Mouse (Mus musculus): Measurements from ENCODE around the gene Cpeb4. TPM values are rescaled to one million over a fixed set of nuclear protein-coding genes. Genes with fewer than 3 reads are reported as not detected.
"Not testable (repeated sequence)": the region's sequence is repeated elsewhere in the genome, so short reads cannot be mapped to it uniquely, and the experiment has no call there.

The Cpeb4 gene
- polyA plus RNA-seq, 1 experiment from 2014 or later: 8.4 TPM

GRCm38 (mm10) chr11:31842171-31842959, 29.6 kb upstream of the Cpeb4 start:
- H3K4me2 ChIP-seq (ENCODE audit: low read depth, low read length): no peak overlapping the region
- ATAC-seq (ENCODE audit: low read depth): no peak
- H3K27me3 ChIP-seq (replicated peaks; ENCODE audit: control insufficient read depth, insufficient read depth, low read length): no peaks in the 10 kb centered on the region
- no peak overlapping the region for H3K9ac ChIP-seq (ENCODE audit: low read depth, low read length)
- 76% methylated on average over 5 of the region's 5 CpGs for WGBS
- no peak for DNase-seq (ENCODE audit: low spot score)
- no peaks in the 10 kb centered on the region for H3K36me3 ChIP-seq (ENCODE audit: control insufficient read depth, insufficient read depth, low read length)
- no peaks in the 10 kb centered on the region for H3K9me3 ChIP-seq (ENCODE audit: control insufficient read depth, low read length)
- no peak overlapping the region for H3K27ac ChIP-seq (replicated peaks; ENCODE audit: low read depth, low read length)
- H3K4me3 ChIP-seq (ENCODE audit: low read depth, low read length): no peak overlapping the region
- H3K4me1 ChIP-seq (ENCODE audit: control insufficient read depth, insufficient read depth, low read length): 0 out of 2 replicates have a peak, but pooled peaks cover 6% of the 10 kb centered on the region

GRCm38 (mm10) chr11:31843177-31843833, 28.7 kb upstream of the Cpeb4 start:
- ATAC-seq (ENCODE audit: low read depth): no peak
- H3K4me1 ChIP-seq (ENCODE audit: control insufficient read depth, insufficient read depth, low read length): 0 out of 2 replicates have a peak, but pooled peaks cover 4% of the 10 kb centered on the region
- no peaks in the 10 kb centered on the region for H3K9me3 ChIP-seq (ENCODE audit: control insufficient read depth, low read length)
- no peak for DNase-seq (ENCODE audit: low spot score)
- no peak overlapping the region for H3K4me2 ChIP-seq (ENCODE audit: low read depth, low read length)
- H3K27me3 ChIP-seq (replicated peaks; ENCODE audit: control insufficient read depth, insufficient read depth, low read length): no peaks in the 10 kb centered on the region
- WGBS: 79% methylated on average over 7 of the region's 7 CpGs
- H3K36me3 ChIP-seq (ENCODE audit: control insufficient read depth, insufficient read depth, low read length): no peaks in the 10 kb centered on the region
- no peak overlapping the region for H3K4me3 ChIP-seq (ENCODE audit: low read depth, low read length)
- no peak overlapping the region for H3K9ac ChIP-seq (ENCODE audit: low read depth, low read length)
- no peak overlapping the region for H3K27ac ChIP-seq (replicated peaks; ENCODE audit: low read depth, low read length)

GRCm38 (mm10) chr11:31843834-31844188, 28.2 kb upstream of the Cpeb4 start:
- no peaks in the 10 kb centered on the region for H3K9me3 ChIP-seq (ENCODE audit: control insufficient read depth, low read length)
- no peaks in the 10 kb centered on the region for H3K4me1 ChIP-seq (ENCODE audit: control insufficient read depth, insufficient read depth, low read length)
- H3K27ac ChIP-seq (replicated peaks; ENCODE audit: low read depth, low read length): no peak overlapping the region
- no peak overlapping the region for H3K4me3 ChIP-seq (ENCODE audit: low read depth, low read length)
- no peak for DNase-seq (ENCODE audit: low spot score)
- no peaks in the 10 kb centered on the region for H3K36me3 ChIP-seq (ENCODE audit: control insufficient read depth, insufficient read depth, low read length)
- no peak overlapping the region for H3K9ac ChIP-seq (ENCODE audit: low read depth, low read length)
- H3K27me3 ChIP-seq (replicated peaks; ENCODE audit: control insufficient read depth, insufficient read depth, low read length): no peaks in the 10 kb centered on the region
- no peak for ATAC-seq (ENCODE audit: low read depth)
- no peak overlapping the region for H3K4me2 ChIP-seq (ENCODE audit: low read depth, low read length)
- 80% methylated on average over 5 of the region's 5 CpGs for WGBS

- H3K27me3 ChIP-seq (replicated peaks; ENCODE audit: control insufficient read depth, insufficient read depth, low read length); H3K4me2 ChIP-seq (ENCODE audit: low read depth, low read length); ATAC-seq (ENCODE audit: low read depth); H3K4me3 ChIP-seq (ENCODE audit: low read depth, low read length); H3K9ac ChIP-seq (ENCODE audit: low read depth, low read length); H3K36me3 ChIP-seq (ENCODE audit: control insufficient read depth, insufficient read depth, low read length); H3K9me3 ChIP-seq (ENCODE audit: control insufficient read depth, low read length); DNase-seq (ENCODE audit: low spot score); H3K4me1 ChIP-seq (ENCODE audit: control insufficient read depth, insufficient read depth, low read length); H3K27ac ChIP-seq (replicated peaks; ENCODE audit: low read depth, low read length): not testable (repeated sequence)
- WGBS: 95% methylated on average over 1 of the region's 1 CpGs
These were observed 26.9 kb upstream of the Cpeb4 start for GRCm38 (mm10) chr11:31845111-31845510.

- WGBS: 60% methylated on average over 9 of the region's 9 CpGs
- Histone ChIP-seq H3K9me3 (ENCODE audit: control insufficient read depth, low read length) (no peaks in the 10 kb centered on the region), H3K4me2 (ENCODE audit: low read depth, low read length) (no peak overlapping the region), H3K4me3 (ENCODE audit: low read depth, low read length) (no peak overlapping the region), H3K36me3 (ENCODE audit: control insufficient read depth, insufficient read depth, low read length) (no peaks in the 10 kb centered on the region), H3K4me1 (ENCODE audit: control insufficient read depth, insufficient read depth, low read length) (no peaks in the 10 kb centered on the region; the same call in 1 of the 2 replicates), H3K27ac (replicated peaks; ENCODE audit: low read depth, low read length) (no peak overlapping the region), H3K27me3 (replicated peaks; ENCODE audit: control insufficient read depth, insufficient read depth, low read length) (no peaks in the 10 kb centered on the region), H3K9ac (ENCODE audit: low read depth, low read length) (no peak overlapping the region)
- ATAC-seq (ENCODE audit: low read depth) (no peak), DNase-seq (ENCODE audit: low spot score) (no peak)
These were observed 25.1 kb upstream of the Cpeb4 start for GRCm38 (mm10) chr11:31846771-31847468.

- 82% methylated on average over 5 of the region's 5 CpGs for WGBS
- peaks cover 3% of the 10 kb centered on the region; the same call in 1 of the 2 replicates for H3K4me1 ChIP-seq (ENCODE audit: control insufficient read depth, insufficient read depth, low read length)
- H3K9ac ChIP-seq (ENCODE audit: low read depth, low read length): no peak overlapping the region
- no peaks in the 10 kb centered on the region for H3K27me3 ChIP-seq (replicated peaks; ENCODE audit: control insufficient read depth, insufficient read depth, low read length)
- DNase-seq (ENCODE audit: low spot score) (no peak), ATAC-seq (ENCODE audit: low read depth) (no peak)
- H3K4me3 ChIP-seq (ENCODE audit: low read depth, low read length): no peak overlapping the region
- no peak overlapping the region for H3K27ac ChIP-seq (replicated peaks; ENCODE audit: low read depth, low read length)
- H3K9me3 ChIP-seq (ENCODE audit: control insufficient read depth, low read length): no peaks in the 10 kb centered on the region
- no peak overlapping the region for H3K4me2 ChIP-seq (ENCODE audit: low read depth, low read length)
- H3K36me3 ChIP-seq (ENCODE audit: control insufficient read depth, insufficient read depth, low read length): no peaks in the 10 kb centered on the region
These were observed 24.6 kb upstream of the Cpeb4 start for GRCm38 (mm10) chr11:31847469-31847805.

- Histone ChIP-seq H3K36me3 (ENCODE audit: control insufficient read depth, insufficient read depth, low read length) (no peaks in the 10 kb centered on the region), H3K9ac (ENCODE audit: low read depth, low read length) (no peak overlapping the region), H3K9me3 (ENCODE audit: control insufficient read depth, low read length) (no peaks in the 10 kb centered on the region), H3K4me3 (ENCODE audit: low read depth, low read length) (no peak overlapping the region), H3K27me3 (replicated peaks; ENCODE audit: control insufficient read depth, insufficient read depth, low read length) (no peaks in the 10 kb centered on the region), H3K4me1 (ENCODE audit: control insufficient read depth, insufficient read depth, low read length) (peaks cover 3% of the 10 kb centered on the region; the same call in 1 of the 2 replicates), H3K4me2 (ENCODE audit: low read depth, low read length) (no peak overlapping the region), H3K27ac (replicated peaks; ENCODE audit: low read depth, low read length) (no peak overlapping the region)
- no peak for DNase-seq (ENCODE audit: low spot score)
- no peak for ATAC-seq (ENCODE audit: low read depth)
- 93% methylated on average over 4 of the region's 4 CpGs for WGBS
These were observed 23.3 kb upstream of the Cpeb4 start for GRCm38 (mm10) chr11:31848725-31849124.

GRCm38 (mm10) chr11:31850156-31850775, 21.7 kb upstream of the Cpeb4 start:
- Histone ChIP-seq H3K27ac (replicated peaks; ENCODE audit: low read depth, low read length) (no peak overlapping the region), H3K4me1 (ENCODE audit: control insufficient read depth, insufficient read depth, low read length) (peaks cover 3% of the 10 kb centered on the region; the same call in 1 of the 2 replicates), H3K9me3 (ENCODE audit: control insufficient read depth, low read length) (no peaks in the 10 kb centered on the region), H3K9ac (ENCODE audit: low read depth, low read length) (no peak overlapping the region), H3K27me3 (replicated peaks; ENCODE audit: control insufficient read depth, insufficient read depth, low read length) (no peaks in the 10 kb centered on the region), H3K4me2 (ENCODE audit: low read depth, low read length) (no peak overlapping the region), H3K4me3 (ENCODE audit: low read depth, low read length) (no peak overlapping the region), H3K36me3 (ENCODE audit: control insufficient read depth, insufficient read depth, low read length) (no peaks in the 10 kb centered on the region)
- ATAC-seq (ENCODE audit: low read depth) (no peak), DNase-seq (ENCODE audit: low spot score) (no peak)
- WGBS: 67% methylated on average over 3 of the region's 3 CpGs
